Mouse (Mus musculus) forebrain, embryonic 11.5 days (tissue): ENCODE results near the gene Mus81. TPM values are rescaled to one million over a fixed set of nuclear protein-coding genes. Genes with fewer than 3 reads are reported as not detected.

ENCODE experiments used
- polyA plus RNA-seq: library from polyadenylated mRNA; unstranded; fragments of >200 nt; fragmentation: Nextera tagmentation; extraction: Ambion mirVana; gene quantifications from 2 replicates; pipeline ENCODE4 v1.2.1, GENCODE M21; 2014

The Mus81 gene
- polyA plus RNA-seq, 1 experiment from 2014 or later = 39.2 TPM

Other genes starting within 250 kb of the Mus81 start
- gene Pacs1, start 215.3 kb downstream of the Mus81 start, polyA plus RNA-seq = 32.2 and 33.2 TPM in 2 replicates
- gene Sf3b2, start 192.9 kb downstream of the Mus81 start, polyA plus RNA-seq = 418 and 450 TPM in 2 replicates
- 17.2 and 18.9 TPM in 2 replicates for gene Gal3st3, start 190.1 kb downstream of the Mus81 start, polyA plus RNA-seq
- gene Catsper1, start 152.7 kb downstream of the Mus81 start, polyA plus RNA-seq = not detected in 2 replicates
- gene Cst6, start 138.8 kb downstream of the Mus81 start, polyA plus RNA-seq = 0.83 TPM in 1 of 2 replicates, not detected in the other
- 79.2 and 82.8 TPM in 2 replicates for gene Eif1ad, start 121.7 kb downstream of the Mus81 start, polyA plus RNA-seq
- 470 and 498 TPM in 2 replicates for gene Banf1, start 121.2 kb downstream of the Mus81 start, polyA plus RNA-seq
- gene Sart1, start 99.7 kb downstream of the Mus81 start, polyA plus RNA-seq = 87.1 and 101 TPM in 2 replicates
- gene Tsga10ip, start 85.9 kb downstream of the Mus81 start, polyA plus RNA-seq = not detected in 2 replicates
- gene Drap1, start 63.4 kb downstream of the Mus81 start, polyA plus RNA-seq = 193 and 202 TPM in 2 replicates
- 34.6 and 42.0 TPM in 2 replicates for gene AI837181, start 63.3 kb downstream of the Mus81 start, polyA plus RNA-seq
- not detected in 2 replicates for gene Fosl1, start 40.9 kb downstream of the Mus81 start, polyA plus RNA-seq
- 6.5 and 6.6 TPM in 2 replicates for gene Ccdc85b, start 30.5 kb downstream of the Mus81 start, polyA plus RNA-seq
- 105 TPM in 2 replicates for gene Fibp, start 27.8 kb downstream of the Mus81 start, polyA plus RNA-seq
- gene Ctsw, start 19.9 kb downstream of the Mus81 start, polyA plus RNA-seq = 3.4 and 4.0 TPM in 2 replicates
- 49.1 and 50.4 TPM in 2 replicates for gene Efemp2, start 14.4 kb downstream of the Mus81 start, polyA plus RNA-seq
- 3,238 and 3,452 TPM in 2 replicates for gene Cfl1, start 2.1 kb upstream of the Mus81 start, polyA plus RNA-seq
- not detected in 2 replicates for gene 1700020D05Rik, start 15.4 kb upstream of the Mus81 start, polyA plus RNA-seq
- gene Snx32, start 22.1 kb upstream of the Mus81 start, polyA plus RNA-seq = 15.9 and 19.5 TPM in 2 replicates
- gene Ovol1, start 72.2 kb upstream of the Mus81 start, polyA plus RNA-seq = 0.11 and 0.35 TPM in 2 replicates
- 1.9 and 2.5 TPM in 2 replicates for gene Ap5b1, start 79.6 kb upstream of the Mus81 start, polyA plus RNA-seq
- 158 and 198 TPM in 2 replicates for gene Rnaseh2c, start 113.5 kb upstream of the Mus81 start, polyA plus RNA-seq
- gene Kat5, start 121.8 kb upstream of the Mus81 start, polyA plus RNA-seq = 38.0 and 38.9 TPM in 2 replicates
- gene Rela, start 149.1 kb upstream of the Mus81 start, polyA plus RNA-seq = 37.8 and 39.9 TPM in 2 replicates
- gene Sipa1, start 175.3 kb upstream of the Mus81 start, polyA plus RNA-seq = 18.4 and 19.9 TPM in 2 replicates
- 20.4 and 21.7 TPM in 2 replicates for gene Map3k11, start 200.3 kb upstream of the Mus81 start, polyA plus RNA-seq
- 34.1 and 37.7 TPM in 2 replicates for gene Pcnx3, start 200.5 kb upstream of the Mus81 start, polyA plus RNA-seq
- gene Kcnk7, start 216.0 kb upstream of the Mus81 start, polyA plus RNA-seq = not detected in 2 replicates
- gene Ehbp1l1, start 237.9 kb upstream of the Mus81 start, polyA plus RNA-seq = 6.8 and 7.4 TPM in 2 replicates
- 140 and 162 TPM in 2 replicates for gene Fam89b, start 241.3 kb upstream of the Mus81 start, polyA plus RNA-seq